Mouse (Mus musculus): ENCODE data around the gene Zfp873.
"Not testable (repeated sequence)": the region's sequence is repeated elsewhere in the genome, so short reads cannot be mapped to it uniquely, and the experiment has no call there.

The Zfp873 gene

DNA sequence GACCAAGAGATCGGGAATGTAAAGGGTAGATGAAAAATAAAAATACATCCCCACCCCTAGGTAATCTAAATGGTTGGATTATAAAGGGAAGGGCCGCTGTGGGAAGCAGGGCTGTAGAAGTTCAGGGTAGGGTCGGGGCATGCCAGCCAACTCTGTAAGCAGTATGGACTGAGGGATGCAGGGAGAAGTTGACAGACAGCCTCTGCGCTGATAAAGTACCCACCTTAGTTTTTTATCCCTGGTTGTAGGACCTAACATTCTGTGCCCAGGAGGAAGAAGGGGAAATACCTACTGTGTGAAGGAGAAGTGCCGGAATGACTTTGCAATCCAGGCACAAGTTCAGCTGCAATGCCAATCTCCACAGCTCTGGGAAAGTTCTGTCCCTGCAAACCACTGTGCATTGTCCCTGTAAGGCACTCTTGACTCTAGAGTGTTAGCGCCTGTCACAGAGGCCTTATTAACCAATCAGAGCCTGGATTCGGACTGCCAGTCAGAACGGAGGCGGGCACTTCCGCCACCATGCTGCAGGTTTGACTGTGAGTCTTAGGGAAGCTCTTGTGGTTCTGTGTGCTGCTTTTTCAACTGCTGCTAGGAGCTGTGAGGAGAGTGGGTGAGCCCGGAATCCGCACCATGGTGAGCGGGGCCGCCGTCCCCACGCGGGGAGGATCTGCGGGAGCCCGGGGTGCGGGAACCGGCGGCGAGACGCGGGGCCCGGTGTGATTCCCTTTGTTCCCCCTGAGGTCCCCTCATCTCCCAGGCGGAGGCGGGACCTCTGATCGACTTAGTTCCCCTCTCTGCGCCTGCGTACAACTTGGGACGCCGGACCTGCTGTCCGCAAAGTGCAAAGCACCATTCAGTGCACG, at the start of gene Zfp873:
Gene Zfp873, plus strand, starts transcription at position 527 of the 863 bp plus-strand sequence.
- peak; percentile 93 for DNase-seq

GRCm38 (mm10) chr10:82003209-82003608, 44.7 kb upstream of the Zfp873 start:
- not testable (repeated sequence) for DNase-seq

GRCm38 (mm10) chr10:82004822-82005221, 43.1 kb upstream of the Zfp873 start:
- DNase-seq, result not testable (repeated sequence)

DNA sequence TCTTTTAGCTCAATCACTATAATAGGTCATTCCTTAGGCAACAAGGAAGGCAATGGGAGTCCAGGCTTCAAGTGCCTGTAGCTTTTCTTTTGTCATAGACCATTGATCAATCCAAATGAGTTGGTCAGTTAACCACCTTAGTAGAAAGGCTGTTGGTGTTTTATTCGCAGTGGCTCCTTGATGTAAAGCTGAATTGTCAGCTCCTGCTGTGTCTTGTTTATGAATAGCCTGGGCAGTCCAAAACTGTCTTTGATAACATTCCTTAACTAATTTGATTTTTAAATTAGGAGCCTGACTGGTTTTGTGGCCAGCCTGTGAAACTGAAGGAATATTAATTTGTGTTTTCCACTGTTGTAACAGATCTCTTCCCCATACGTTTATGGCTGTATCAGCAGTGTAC, 5.7 kb upstream of the Zfp873 start:
- no peak for DNase-seq

- DNase-seq, result no peak
These were observed 1.3 kb upstream of the Zfp873 start for GRCm38 (mm10) chr10:82046603-82047002.

DNA sequence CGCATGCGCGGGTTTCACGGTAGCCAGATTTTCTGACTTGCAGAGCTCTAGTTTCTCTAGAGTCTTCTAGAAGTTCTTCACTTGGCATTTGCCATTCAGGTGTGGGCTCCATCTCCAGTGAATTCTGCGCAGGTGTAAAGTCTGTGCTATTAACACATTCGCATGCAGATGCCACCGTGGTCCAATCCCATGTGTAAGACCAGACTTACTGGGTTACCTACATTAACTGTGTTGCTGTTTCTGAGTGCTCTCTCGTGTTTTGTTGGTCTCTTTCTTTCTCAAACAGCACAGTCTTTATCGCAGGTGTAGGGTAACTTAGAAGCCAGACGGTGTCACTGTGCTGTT, 509 bp downstream of the Zfp873 start:
- DNase-seq, result not testable (repeated sequence)

DNA sequence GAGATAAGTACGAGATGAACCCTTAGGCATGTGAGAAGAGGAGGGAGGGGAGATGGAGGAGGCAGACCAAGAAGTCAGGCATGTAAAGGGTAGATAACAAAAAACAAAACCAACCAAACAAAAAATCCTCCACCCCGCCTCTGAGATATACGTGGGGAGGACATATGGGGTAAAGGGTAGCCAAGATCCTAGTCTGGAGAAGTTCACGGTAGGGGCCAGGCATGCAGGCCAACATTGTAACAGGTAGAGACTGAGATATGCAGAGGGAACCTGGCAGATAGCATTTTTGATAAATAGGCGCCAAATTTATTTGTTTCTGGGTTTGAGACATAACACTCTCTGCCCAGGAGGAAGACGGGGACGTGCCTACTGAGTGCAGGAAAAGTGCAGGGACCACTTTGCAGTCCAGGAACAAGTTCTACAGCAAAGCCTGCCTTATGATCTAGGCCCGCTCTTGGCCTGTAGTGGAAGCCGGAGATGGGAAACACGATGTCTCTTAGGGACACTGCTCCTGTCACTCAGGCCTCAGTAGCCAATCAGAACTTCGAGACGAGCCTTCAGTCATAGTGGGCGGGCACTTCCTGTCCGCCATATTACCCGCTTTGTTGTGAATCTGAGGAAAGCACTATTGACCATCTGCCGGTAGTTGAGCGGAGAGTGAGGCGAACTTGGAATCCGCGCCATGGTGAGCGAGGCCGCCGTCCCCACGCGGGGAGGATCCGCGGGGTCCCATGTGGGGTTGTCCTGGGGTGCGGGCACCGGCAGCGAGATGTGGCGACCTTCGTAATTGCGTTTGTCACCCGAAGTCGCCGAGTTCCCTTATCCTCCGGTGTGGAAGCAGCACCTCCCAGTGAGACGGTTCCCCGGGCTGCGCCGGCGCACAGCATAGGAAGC, 35.1 kb downstream of the Zfp873 start, which contains the start of gene BC024063:
Gene BC024063, plus strand, starts transcription at position 626 of the 894 bp plus-strand sequence.
- peak; percentile 68 for DNase-seq

DNA sequence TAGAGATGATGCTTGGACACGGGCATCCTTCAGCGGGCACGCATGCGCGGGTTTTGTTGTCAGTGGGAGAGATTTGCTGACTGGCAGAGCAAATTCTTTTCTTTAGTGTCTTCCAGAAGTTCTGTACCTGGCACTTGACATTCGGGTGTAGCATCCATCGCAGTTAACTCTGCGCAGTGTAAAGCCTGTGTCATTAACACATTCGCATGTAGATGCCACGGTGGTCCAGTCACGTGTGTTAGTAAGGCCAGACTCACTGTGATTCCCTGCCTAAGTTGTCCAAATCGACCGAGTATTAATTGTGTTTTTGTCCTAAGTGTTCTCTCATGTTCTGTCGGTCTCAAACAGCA, 35.7 kb downstream of the Zfp873 start:
- DNase-seq, result not testable (repeated sequence)

Data from right cerebral cortex, postnatal 14 days (tissue).